In the genomic region with DNA sequence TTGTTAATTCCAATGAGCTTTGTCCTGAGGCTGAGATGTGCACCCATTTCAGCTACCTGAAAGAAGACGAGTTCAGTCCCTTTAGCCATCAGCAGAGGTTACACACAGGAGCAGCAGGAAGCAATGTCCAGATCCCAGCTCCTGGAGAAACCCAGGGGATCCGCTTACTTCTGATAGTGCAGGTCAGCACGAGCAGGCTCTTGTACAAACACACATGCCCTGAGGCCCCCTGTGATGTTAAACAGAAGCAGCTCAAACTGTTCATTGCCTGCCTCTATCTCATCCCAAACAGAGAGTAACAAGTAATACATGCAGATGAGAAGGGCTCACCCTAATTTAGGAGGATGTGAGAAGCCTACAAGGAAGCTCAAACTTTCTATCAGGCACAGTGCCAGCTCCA, we compare ENCODE assay signal across 17 mouse cellular contexts.
A peak's percentile ranks its signal among the peaks of the same experiment; 100 is the strongest.
DNase-seq lines count a peak whose midpoint lies in the region.
"Had no signal": no experiment of that assay in that cellular context is flagged by ENCODE, and none has a peak within 500 bp of the region (broad histone marks: within the 10 kb centered on the region; RNA-seq: fewer than 3 reads in every experiment).

No protein-coding gene starts in this region.

- no peak overlapping the region for H3K4me3 ChIP-seq in heart, embryonic 10.5 days
- H3K4me3 ChIP-seq: embryonic facial prominence, embryonic 10.5 days; embryonic facial prominence, embryonic 12.5 days; forebrain, embryonic 13.5 days; forebrain, embryonic 15.5 days had no signal

- H3K4me1 ChIP-seq in heart, embryonic 10.5 days: peaks cover 14% of the 10 kb centered on the region
- H3K4me1 ChIP-seq: embryonic facial prominence, embryonic 10.5 days; forebrain, embryonic 15.5 days had no signal

- 28% methylated on average over 3 of the region's 3 CpGs for WGBS in heart, embryonic 10.5 days

- peak; percentile 68 for DNase-seq in heart, embryonic 10.5 days (ENCODE audit: low spot score)
- no peak for DNase-seq in heart, postnatal 4 days
- peak; percentile 44 for DNase-seq in testis, postnatal 10 days (ENCODE audit: low spot score)
- no peak for DNase-seq in testis, postnatal 14 days (ENCODE audit: low spot score)
- no peak for DNase-seq in adrenal gland, postnatal 10 days
- DNase-seq: adrenal gland, adult 2 months; adrenal gland, postnatal 14 days; adrenal gland, postnatal 36 days; cerebellum, adult 11-12 months; cerebellum, adult 2 months; cerebellum, adult 9-10 months; cerebellum, postnatal 25 days; forebrain, postnatal 0 days had no signal

- no peaks in the 10 kb centered on the region for H3K9me3 ChIP-seq in heart, embryonic 10.5 days
- H3K9me3 ChIP-seq: embryonic facial prominence, embryonic 10.5 days; embryonic facial prominence, embryonic 12.5 days; forebrain, embryonic 13.5 days; forebrain, embryonic 15.5 days had no signal

- H3K27ac ChIP-seq in heart, embryonic 10.5 days: no peak overlapping the region
- H3K27ac ChIP-seq: embryonic facial prominence, embryonic 10.5 days; embryonic facial prominence, embryonic 12.5 days; forebrain, embryonic 13.5 days; forebrain, embryonic 15.5 days had no signal

- no peaks in the 10 kb centered on the region for H3K27me3 ChIP-seq in heart, embryonic 10.5 days (ENCODE audit: insufficient read depth, poor library complexity, severe bottlenecking)
- H3K27me3 ChIP-seq: embryonic facial prominence, embryonic 12.5 days; forebrain, embryonic 13.5 days; forebrain, embryonic 15.5 days had no signal

- no peaks in the 10 kb centered on the region for H3K36me3 ChIP-seq in heart, embryonic 10.5 days
- H3K36me3 ChIP-seq: embryonic facial prominence, embryonic 10.5 days; embryonic facial prominence, embryonic 12.5 days; forebrain, embryonic 15.5 days had no signal

Comparison
In these comparisons a context has a peak if more than half of its experiments do, and no peak if none do; other contexts are left out.
1. DNase-seq: peak in heart, embryonic 10.5 days (single experiment) and testis, postnatal 10 days (single experiment); none in heart, postnatal 4 days (single experiment), testis, postnatal 14 days (single experiment) and adrenal gland, postnatal 10 days (single experiment).